Mouse (Mus musculus) heart, embryonic 15.5 days (tissue): ENCODE results near the gene Stx2. TPM values are rescaled to one million over a fixed set of nuclear protein-coding genes. Genes with fewer than 3 reads are reported as not detected.

Experiments
- ATAC-seq: fragments of 200-750 bp; cut with Nextera tagmentation; replicated peaks from 2 replicates; pipeline ENCODE4 v1.8.0; 2017; ENCODE audit warnings: low read depth, moderate TSS enrichment; ENCODE audit not compliant: insufficient number of reproducible peaks, insufficient read depth, low FRiP score
- H3K27ac ChIP-seq: fragments of 300-500 bp; sonication (generic); 2 replicates; pipeline ENCODE4 v1.5.1; 2015; ENCODE audit warnings: mild to moderate bottlenecking, inconsistent platforms
- H3K27me3 ChIP-seq: fragments of 300-500 bp; sonication (generic); 2 replicates; pipeline ENCODE4 v1.6.1; 2015; ENCODE audit warnings: inconsistent platforms
- H3K36me3 ChIP-seq: fragments of 300-500 bp; sonication (generic); 2 replicates; pipeline ENCODE4 v1.6.1; 2015; ENCODE audit warnings: mild to moderate bottlenecking, inconsistent platforms
- H3K4me1 ChIP-seq: fragments of 300-500 bp; sonication (generic); replicated peaks from 2 replicates; pipeline ENCODE4 v1.6.1; 2015; ENCODE audit warnings: inconsistent platforms
- H3K4me2 ChIP-seq: fragments of 300-500 bp; sonication (generic); 2 replicates; pipeline ENCODE4 v1.6.1; 2015; ENCODE audit warnings: inconsistent platforms, mild to moderate bottlenecking, moderate library complexity
- H3K4me3 ChIP-seq: fragments of 300-500 bp; sonication (generic); 2 replicates; pipeline ENCODE4 v1.5.1; 2015; ENCODE audit warnings: mild to moderate bottlenecking, inconsistent platforms
- H3K9ac ChIP-seq: fragments of 300-500 bp; sonication (generic); 2 replicates; pipeline ENCODE4 v1.6.1; 2015; ENCODE audit warnings: mild to moderate bottlenecking, inconsistent platforms
- H3K9me3 ChIP-seq: fragments of 300-500 bp; sonication (generic); replicated peaks from 2 replicates; pipeline ENCODE4 v1.6.1; 2016; ENCODE audit warnings: inconsistent platforms
- WGBS: fragments of 180-500 bp; shearing (Covaris S2); methylation state at CpG from one replicate; pipeline ENCODE4 v1.1.7; 2015; ENCODE audit warnings: mixed read lengths; 5-methylcytosine and 5-hydroxymethylcytosine counted together
- polyA plus RNA-seq: library from polyadenylated mRNA; unstranded; fragments of >200 nt; fragmentation: Nextera tagmentation; extraction: Ambion mirVana; gene quantifications from 2 replicates; pipeline ENCODE4 v1.2.1, GENCODE M21; 2015

Gene Stx2
- polyA plus RNA-seq, 1 experiment from 2014 or later = 21.0 TPM

- Histone ChIP-seq H3K27ac (no peak overlapping the region), H3K4me2 (no peak overlapping the region; the same call in 1 of the 2 replicates), H3K9ac (no peak overlapping the region), H3K4me3 (no peak overlapping the region), H3K9me3 (no peaks in the 10 kb centered on the region), H3K27me3 (peaks cover 23% of the 10 kb centered on the region), H3K36me3 (no peaks in the 10 kb centered on the region), H3K4me1 (peaks cover 7% of the 10 kb centered on the region; the same call in 1 of the 2 replicates)
- ATAC-seq = no peak
- WGBS = 34% methylated on average over 4 of the region's 4 CpGs
Observed at GRCm38 (mm10) chr5:128951472-128951871, 56.9 kb downstream of the Stx2 start.

- WGBS = 71% methylated on average over 5 of the region's 5 CpGs
- ATAC-seq = no peak
Observed at GRCm38 (mm10) chr5:128947093-128947492, 61.3 kb downstream of the Stx2 start.

GRCm38 (mm10) chr5:128940436-128940835, 67.9 kb downstream of the Stx2 start:
- H3K4me1 ChIP-seq = peaks cover 4% of the 10 kb centered on the region
- WGBS = 69% methylated on average over 10 of the region's 10 CpGs
- no peak for ATAC-seq
- H3K9me3 ChIP-seq = no peaks in the 10 kb centered on the region
- H3K27me3 ChIP-seq = no peaks in the 10 kb centered on the region
- no peak overlapping the region for H3K9ac ChIP-seq
- H3K4me3 ChIP-seq = no peak overlapping the region
- H3K36me3 ChIP-seq = no peaks in the 10 kb centered on the region
- H3K4me2 ChIP-seq = no peak overlapping the region
- no peak overlapping the region for H3K27ac ChIP-seq

More at GRCm38 (mm10) chr5:128947093-128947492, 61.3 kb downstream of the Stx2 start:
- no peaks in the 10 kb centered on the region for H3K36me3 ChIP-seq
- H3K4me2 ChIP-seq = no peak overlapping the region
- H3K9ac ChIP-seq = no peak overlapping the region
- H3K4me3 ChIP-seq = no peak overlapping the region
- H3K9me3 ChIP-seq = no peaks in the 10 kb centered on the region
- H3K4me1 ChIP-seq = no peaks in the 10 kb centered on the region
- H3K27me3 ChIP-seq = peaks cover 9% of the 10 kb centered on the region; the same call in 1 of the 2 replicates
- no peak overlapping the region for H3K27ac ChIP-seq

- H3K4me1 ChIP-seq = peaks cover 8% of the 10 kb centered on the region
- 31% methylated on average over 6 of the region's 6 CpGs for WGBS
- peak; percentile 91 for ATAC-seq
- H3K4me3 ChIP-seq = no peak overlapping the region
- H3K4me2 ChIP-seq = no peak overlapping the region
- H3K9ac ChIP-seq = no peak overlapping the region
- no peaks in the 10 kb centered on the region for H3K9me3 ChIP-seq
- peaks cover 5% of the 10 kb centered on the region; the same call in 1 of the 2 replicates for H3K27me3 ChIP-seq
- H3K27ac ChIP-seq = no peak overlapping the region
- H3K36me3 ChIP-seq = no peaks in the 10 kb centered on the region
Observed at GRCm38 (mm10) chr5:128935359-128935899, 72.9 kb downstream of the Stx2 start.

Other genes with a start within 250 kb of the Stx2 start
- gene Rimbp2, start 55.1 kb downstream of the Stx2 start, polyA plus RNA-seq = 0.10 and 0.30 TPM in 2 replicates
- gene Ran, start 11.5 kb upstream of the Stx2 start, polyA plus RNA-seq = 321 and 323 TPM in 2 replicates
- 2.4 and 3.1 TPM in 2 replicates for gene Adgrd1, start 88.2 kb upstream of the Stx2 start, polyA plus RNA-seq